13 mouse cellular contexts compared by ENCODE assay signal in the genomic region with DNA sequence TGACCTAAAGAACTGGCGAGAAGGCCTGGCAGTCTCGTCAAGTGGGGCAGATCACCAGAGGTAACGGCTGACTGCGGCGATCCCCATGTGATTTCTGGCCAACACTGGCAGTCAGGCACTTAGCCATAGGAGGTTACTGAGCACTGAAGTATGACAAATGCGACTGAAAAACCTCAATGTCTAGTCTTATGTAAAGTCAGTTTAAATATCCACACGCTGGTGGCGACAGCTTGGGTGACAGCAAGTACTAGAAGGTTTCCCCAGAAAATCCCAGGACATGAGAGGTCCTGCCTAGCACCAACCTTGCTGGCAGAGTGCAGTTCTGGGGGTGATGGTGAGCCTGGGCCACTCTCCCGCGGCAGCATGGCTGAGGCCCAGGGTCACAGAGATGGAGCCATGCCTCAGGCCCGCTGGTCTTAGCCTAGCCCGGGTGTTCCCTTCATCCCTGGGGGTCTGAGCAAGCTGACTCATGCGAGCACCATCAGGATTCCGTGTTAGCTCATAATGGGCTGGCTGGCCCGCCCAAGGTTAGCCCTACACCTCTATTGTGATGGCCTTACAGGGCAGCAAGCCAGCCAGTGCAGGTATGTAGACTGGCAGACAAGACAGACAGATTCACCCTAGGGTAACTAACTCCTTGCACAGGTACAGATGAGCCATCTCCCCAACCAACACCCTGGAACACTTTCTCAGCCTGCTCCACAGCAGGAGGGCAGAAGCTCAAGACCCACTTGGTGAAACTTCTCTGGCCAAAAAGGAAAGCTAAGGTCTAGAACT. TPM values are rescaled to one million over a fixed set of nuclear protein-coding genes. Genes with fewer than 3 reads are reported as not detected.
DNase-seq lines count a peak whose midpoint lies in the region; ATAC-seq and TF ChIP-seq lines count a peak whose summit lies in the region.
"Had no signal": no experiment of that assay in that cellular context is flagged by ENCODE, and none has a peak within 500 bp of the region (broad histone marks: within the 10 kb centered on the region; RNA-seq: fewer than 3 reads in every experiment).

No protein-coding gene starts in this region.

- no peaks in the 10 kb centered on the region for H3K27me3 ChIP-seq in midbrain, embryonic 12.5 days
- no peaks in the 10 kb centered on the region for H3K27me3 ChIP-seq in midbrain, embryonic 10.5 days (ENCODE audit: low read depth, poor library complexity, severe bottlenecking)
- no peaks in the 10 kb centered on the region for H3K27me3 ChIP-seq in cerebellum, adult 2 months (ENCODE audit: control insufficient read depth, insufficient read depth, low read length)
- H3K27me3 ChIP-seq in heart, embryonic 14.5 days (ENCODE audit: control insufficient read depth, insufficient read depth, low read length) = no peaks in the 10 kb centered on the region
- H3K27me3 ChIP-seq in limb, embryonic 10.5 days (ENCODE audit: low read depth, poor library complexity, severe bottlenecking) = no peaks in the 10 kb centered on the region

- H3K9ac ChIP-seq in midbrain, embryonic 12.5 days (replicated peaks) = no peak overlapping the region
- peak overlapping the region; percentile 54 for H3K9ac ChIP-seq in heart, embryonic 14.5 days (ENCODE audit: low read length)

- 88% methylated on average over 15 of the region's 15 CpGs for WGBS in midbrain, embryonic 12.5 days
- 89% methylated on average over 15 of the region's 15 CpGs for WGBS in midbrain, embryonic 10.5 days
- WGBS in cerebellum, adult 2 months = 8% methylated on average over 15 of the region's 15 CpGs
- 70% methylated on average over 15 of the region's 15 CpGs for WGBS in heart, embryonic 14.5 days
- WGBS in limb, embryonic 10.5 days = 88% methylated on average over 15 of the region's 15 CpGs

- H3K4me3 ChIP-seq in midbrain, embryonic 12.5 days = no peak overlapping the region
- H3K4me3 ChIP-seq in midbrain, embryonic 10.5 days = no peak overlapping the region
- no peak overlapping the region for H3K4me3 ChIP-seq in cerebellum, adult 2 months (replicated peaks; ENCODE audit: insufficient read depth, low read depth, low read length)
- H3K4me3 ChIP-seq in heart, embryonic 14.5 days (ENCODE audit: control insufficient read depth in 1 of 2, insufficient read depth in 1 of 2, low read depth in 1 of 2, low read length in 2 of 2) = no peak overlapping the region
- H3K4me3 ChIP-seq in limb, embryonic 10.5 days = no peak overlapping the region
- no peak overlapping the region for H3K4me3 ChIP-seq in left cerebral cortex, adult 2 months

- no peak overlapping the region for H3K4me2 ChIP-seq in midbrain, embryonic 12.5 days (replicated peaks)
- H3K4me2 ChIP-seq in heart, embryonic 14.5 days (ENCODE audit: low read length) = no peak overlapping the region

- no peak for TF ChIP-seq CTCF in cerebellum, adult 2 months (IDR thresholded peaks at IDR 0.05; ENCODE audit: borderline replicate concordance, insufficient read depth, low read depth, low read length)
- TF ChIP-seq CTCF in left cerebral cortex, adult 2 months (IDR thresholded peaks at IDR 0.05) = no peak

- H3K36me3 ChIP-seq in midbrain, embryonic 12.5 days = no peaks in the 10 kb centered on the region
- H3K36me3 ChIP-seq in midbrain, embryonic 10.5 days = no peaks in the 10 kb centered on the region; the same call in 1 of the 2 replicates
- no peaks in the 10 kb centered on the region for H3K36me3 ChIP-seq in heart, embryonic 14.5 days (ENCODE audit: control insufficient read depth, insufficient read depth, low read length)
- 0 out of 2 replicates have a peak, but pooled peaks cover 2% of the 10 kb centered on the region for H3K36me3 ChIP-seq in limb, embryonic 10.5 days

- DNase-seq in midbrain, embryonic 10.5 days (ENCODE audit: low spot score) = no peak
- DNase-seq in cerebellum, adult 2 months = peak; percentile 73 to 82
- no peak for DNase-seq in limb, embryonic 10.5 days (ENCODE audit: low spot score)
- DNase-seq in left cerebral cortex, adult 2 months (ENCODE audit: extremely low spot score in 1 of 2, low spot score in 2 of 2) = no peak
- DNase-seq in frontal cortex, postnatal 10 days (ENCODE audit: low spot score in 2 of 2) = no peak
- no peak for DNase-seq in left cerebral cortex, postnatal 4 days
- DNase-seq: adrenal gland, adult 2 months; embryo, embryonic 11 days; liver; right cerebral cortex, postnatal 4 days; thymus, postnatal 14 days had no signal

- H3K27ac ChIP-seq in midbrain, embryonic 12.5 days (replicated peaks) = 0 out of 2 replicates have a peak overlapping the region, but pooled peaks have one; percentile 6
- H3K27ac ChIP-seq in midbrain, embryonic 10.5 days (replicated peaks) = no peak overlapping the region
- H3K27ac ChIP-seq in cerebellum, adult 2 months (ENCODE audit: insufficient read depth, low read length) = peak overlapping the region; percentile 49
- H3K27ac ChIP-seq in heart, embryonic 14.5 days (replicated peaks in 1 of 2; ENCODE audit: control insufficient read depth in 1 of 2, insufficient read depth in 1 of 2, low read depth in 2 of 2, low read length in 2 of 2) = peak overlapping the region; percentile 68 to 98
- H3K27ac ChIP-seq in limb, embryonic 10.5 days = 0 out of 2 replicates have a peak overlapping the region, but pooled peaks have one; percentile 33
- H3K27ac ChIP-seq in left cerebral cortex, adult 2 months = no peak overlapping the region

- intact Hi-C loops in left cerebral cortex, adult 2 months (cut with DNase I) = no loop called here
- intact Hi-C loops in left cerebral cortex, postnatal 4 days (cut with DNase I) = no loop called here

- H3K9me3 ChIP-seq in midbrain, embryonic 12.5 days = no peaks in the 10 kb centered on the region
- no peaks in the 10 kb centered on the region for H3K9me3 ChIP-seq in midbrain, embryonic 10.5 days (replicated peaks)
- H3K9me3 ChIP-seq in heart, embryonic 14.5 days (ENCODE audit: control insufficient read depth, low read length) = no peaks in the 10 kb centered on the region
- no peaks in the 10 kb centered on the region for H3K9me3 ChIP-seq in limb, embryonic 10.5 days (replicated peaks)

- ATAC-seq in midbrain, embryonic 12.5 days (ENCODE audit: low FRiP score, low read depth) = no peak
- no peak for ATAC-seq in heart, embryonic 14.5 days (ENCODE audit: insufficient number of reproducible peaks, insufficient read depth, low FRiP score, low read depth)

- H3K4me1 ChIP-seq in midbrain, embryonic 12.5 days = peaks cover 17% of the 10 kb centered on the region
- H3K4me1 ChIP-seq in midbrain, embryonic 10.5 days = peaks cover 28% of the 10 kb centered on the region
- peaks cover 39% of the 10 kb centered on the region for H3K4me1 ChIP-seq in cerebellum, adult 2 months (ENCODE audit: control insufficient read depth, insufficient read depth, low read length)
- H3K4me1 ChIP-seq in heart, embryonic 14.5 days (ENCODE audit: control insufficient read depth in 2 of 2, insufficient read depth in 2 of 2, low read length in 2 of 2) = peaks cover 42 to 55% of the 10 kb centered on the region in 2 experiments
- peaks cover 43% of the 10 kb centered on the region for H3K4me1 ChIP-seq in limb, embryonic 10.5 days

- no peak for TF ChIP-seq POLR2A in cerebellum, adult 2 months (IDR thresholded peaks at IDR 0.05; ENCODE audit: borderline replicate concordance, insufficient read depth, low read length)

RNA-seq across cellular contexts. Expression of a gene that starts 13.1 kb away (rescaled TPM):
- polyA plus RNA-seq in midbrain, embryonic 12.5 days (2016; fragmentation: Nextera tagmentation; extraction: Ambion mirVana) = 20.3 and 23.7 TPM in 2 replicates
- 19.1 and 20.7 TPM in 2 replicates for polyA plus RNA-seq in midbrain, embryonic 10.5 days (2016; fragmentation: Nextera tagmentation; extraction: Ambion mirVana)
- 41.5 and 42.8 TPM in 2 replicates for polyA plus RNA-seq in cerebellum, adult 2 months (2012; rRNA removed)
- 40.5 and 42.0 TPM in 2 replicates for polyA plus RNA-seq in heart, embryonic 14.5 days (2014; fragmentation: Nextera tagmentation; extraction: Ambion mirVana)
- 16.8 and 17.4 TPM in 2 replicates for polyA plus RNA-seq in limb, embryonic 10.5 days (2016; fragmentation: Nextera tagmentation; extraction: Ambion mirVana)
- 10 to 100 TPM; 39.8 to 40.1 TPM for total RNA-seq in left cerebral cortex, adult 2 months (2021)
- 10 to 100 TPM; 52.9 to 55.4 TPM for total RNA-seq in left cerebral cortex, postnatal 4 days (2021)

Comparison
In these comparisons a context has a peak if more than half of its experiments do, and no peak if none do; other contexts are left out.
1. H3K27ac ChIP-seq: peak in midbrain, embryonic 12.5 days (single experiment), cerebellum, adult 2 months (single experiment), heart, embryonic 14.5 days (2 of 2) and limb, embryonic 10.5 days (single experiment); none in midbrain, embryonic 10.5 days (single experiment) and left cerebral cortex, adult 2 months (single experiment).
2. DNase-seq: peak in cerebellum, adult 2 months (2 of 2); none in midbrain, embryonic 10.5 days (single experiment), limb, embryonic 10.5 days (single experiment), left cerebral cortex, adult 2 months (0 of 2), frontal cortex, postnatal 10 days (0 of 2) and left cerebral cortex, postnatal 4 days (single experiment).